Mouse (Mus musculus) MEL (cell line): Measurements from ENCODE around the gene Lrrtm3. TPM values are rescaled to one million over a fixed set of nuclear protein-coding genes. Genes with fewer than 3 reads are reported as not detected.

Source experiments
- DNase-seq: peaks from one replicate; pipeline ENCODE4 v3.0.0; 2011; ENCODE audit warnings: low read depth, low spot score
- H3K27ac ChIP-seq: 2 replicates; pipeline ENCODE4 v1.5.1; 2012; ENCODE audit warnings: low read depth, mild to moderate bottlenecking, control low read depth, low read length, moderate library complexity; ENCODE audit not compliant: control insufficient read depth
- H3K27me3 ChIP-seq, 2 experiments: fragments of 150-350 bp in 1 of 2; sonication (generic) in 1 of 2; 2 replicates each; pipeline ENCODE4 v1.6.1; 2012; ENCODE audit warnings: low read length in 2 of 2, mild to moderate bottlenecking in 2 of 2, improper control_type of control experiment in 1 of 2, moderate library complexity in 1 of 2; ENCODE audit not compliant: insufficient read depth in 2 of 2, control insufficient read depth in 1 of 2
- H3K36me3 ChIP-seq, 2 experiments: 2 replicates each; pipeline ENCODE4 v1.6.1; 2012 to 2014; ENCODE audit warnings: low read length in 2 of 2, improper control_type of control experiment in 1 of 2, inconsistent platforms in 1 of 2, mild to moderate bottlenecking in 1 of 2; ENCODE audit not compliant: insufficient read depth in 2 of 2, control insufficient read depth in 1 of 2
- H3K4me1 ChIP-seq, 2 experiments: fragments of 150-350 bp in 1 of 2; sonication (generic) in 1 of 2; 2 replicates each; pipeline ENCODE4 v1.6.1; 2012; ENCODE audit warnings: low read length in 2 of 2, improper control_type of control experiment in 1 of 2, mild to moderate bottlenecking in 1 of 2; ENCODE audit not compliant: insufficient read depth in 2 of 2, control insufficient read depth in 1 of 2
- H3K4me3 ChIP-seq, 2 experiments: fragments of 150-350 bp in 1 of 2; sonication (generic) in 1 of 2; 2 replicates each; pipeline ENCODE4 v1.5.1; 2012; ENCODE audit warnings: low read depth in 2 of 2, low read length in 2 of 2, mild to moderate bottlenecking in 2 of 2, moderate library complexity in 2 of 2, control low read depth in 1 of 2, improper control_type of control experiment in 1 of 2; ENCODE audit not compliant: control insufficient read depth in 1 of 2, insufficient read depth in 1 of 2
- H3K79me2 ChIP-seq: 2 replicates; pipeline ENCODE4 v1.6.1; 2012; ENCODE audit warnings: mild to moderate bottlenecking, low read length, moderate library complexity; ENCODE audit not compliant: control insufficient read depth, poor library complexity, insufficient read depth
- H3K9ac ChIP-seq: 2 replicates; pipeline ENCODE4 v1.6.1; 2012; ENCODE audit warnings: low read depth, mild to moderate bottlenecking, control low read depth, low read length, moderate library complexity; ENCODE audit not compliant: control insufficient read depth, poor library complexity, severe bottlenecking
- H3K9me3 ChIP-seq: fragments of 150-350 bp; sonication (generic); replicated peaks from 2 replicates; pipeline ENCODE4 v1.6.1; 2012; ENCODE audit warnings: mild to moderate bottlenecking, low read length, improper control_type of control experiment, moderate library complexity; ENCODE audit not compliant: insufficient read depth
- CHD1 ChIP-seq: IDR thresholded peaks from 2 replicates; pipeline ENCODE4 v1.6.1; 2012; ENCODE audit warnings: low read depth, mild to moderate bottlenecking, inconsistent platforms, low read length, improper control_type of control experiment
- CTCF ChIP-seq, 3 experiments: IDR thresholded peaks in 2 of 3; conservative IDR thresholded peaks in 1 of 3; 2 replicates each; pipeline ENCODE4 v1.5.1; 2011 to 2012; ENCODE audit warnings: low read length in 3 of 3, low read depth in 2 of 3, mild to moderate bottlenecking in 2 of 3, improper control_type of control experiment in 1 of 3, inconsistent platforms in 1 of 3, mixed read lengths in 1 of 3, moderate library complexity in 1 of 3; ENCODE audit not compliant: control insufficient read depth in 1 of 3, insufficient read depth in 1 of 3, poor library complexity in 1 of 3, severe bottlenecking in 1 of 3
- EP300 ChIP-seq, 2 experiments: IDR thresholded peaks; 2 replicates each; pipeline ENCODE4 v1.6.1; 2011; ENCODE audit warnings: improper control_type of control experiment in 2 of 2, low read length in 2 of 2, low read depth in 1 of 2, mild to moderate bottlenecking in 1 of 2
- ETS1 ChIP-seq: IDR thresholded peaks from 2 replicates; pipeline ENCODE4 v1.6.1; 2012; ENCODE audit warnings: low read depth, mild to moderate bottlenecking, inconsistent platforms, low read length, improper control_type of control experiment, moderate library complexity
- GATA1 ChIP-seq: IDR thresholded peaks from 2 replicates; pipeline ENCODE4 v1.6.1; 2011; ENCODE audit warnings: low read depth, low read length, improper control_type of control experiment
- MAX ChIP-seq: IDR thresholded peaks from 2 replicates; pipeline ENCODE4 v1.6.1; 2011; ENCODE audit warnings: low read length, improper control_type of control experiment
- MAZ ChIP-seq: IDR thresholded peaks from 2 replicates; pipeline ENCODE4 v1.6.1; 2012; ENCODE audit warnings: low read depth, mild to moderate bottlenecking, inconsistent platforms, low read length, improper control_type of control experiment
- MEF2A ChIP-seq: IDR thresholded peaks from 2 replicates; pipeline ENCODE4 v1.6.1; 2014; ENCODE audit warnings: low read depth, mild to moderate bottlenecking, inconsistent platforms, low read length, improper control_type of control experiment; ENCODE audit not compliant: poor library complexity, insufficient replicate concordance, severe bottlenecking; ENCODE audit errors: extremely low read depth
- MXI1 ChIP-seq: IDR thresholded peaks from 2 replicates; pipeline ENCODE4 v1.6.1; 2011; ENCODE audit warnings: mild to moderate bottlenecking, low read depth, low read length, improper control_type of control experiment
- MYC ChIP-seq: IDR thresholded peaks from 2 replicates; pipeline ENCODE4 v1.6.1; 2011; ENCODE audit warnings: low read depth, mild to moderate bottlenecking, low read length, improper control_type of control experiment, moderate library complexity
- POLR2AphosphoS2 ChIP-seq: IDR thresholded peaks from 2 replicates; pipeline ENCODE4 v1.6.1; 2011; ENCODE audit warnings: low read length, improper control_type of control experiment
- POLR2AphosphoS5 ChIP-seq: IDR thresholded peaks from 2 replicates; pipeline ENCODE4 v1.6.1; 2012; ENCODE audit warnings: low read depth, borderline replicate concordance, mild to moderate bottlenecking, inconsistent platforms, low read length, moderate library complexity, mixed read lengths
- RAD21 ChIP-seq: IDR thresholded peaks from 2 replicates; pipeline ENCODE4 v1.6.1; 2011; ENCODE audit warnings: mild to moderate bottlenecking, low read depth, low read length, improper control_type of control experiment
- SIN3A ChIP-seq: IDR thresholded peaks from 2 replicates; pipeline ENCODE4 v1.6.1; 2012; ENCODE audit warnings: low read length, improper control_type of control experiment, inconsistent platforms
- TAL1 ChIP-seq: IDR thresholded peaks from 2 replicates; pipeline ENCODE4 v1.6.1; 2012; ENCODE audit warnings: mild to moderate bottlenecking, inconsistent platforms, low read length, moderate library complexity, mixed read lengths
- USF2 ChIP-seq, 2 experiments: IDR thresholded peaks; 2 replicates each; pipeline ENCODE4 v1.6.1; 2011 to 2012; ENCODE audit warnings: improper control_type of control experiment in 2 of 2, low read length in 2 of 2, borderline replicate concordance in 1 of 2, inconsistent platforms in 1 of 2, low read depth in 1 of 2, mild to moderate bottlenecking in 1 of 2; ENCODE audit not compliant: insufficient read depth in 1 of 2
- ZC3H11A ChIP-seq: IDR thresholded peaks from 2 replicates; pipeline ENCODE4 v1.6.1; 2012; ENCODE audit warnings: low read depth, mild to moderate bottlenecking, inconsistent platforms, low read length, improper control_type of control experiment
- polyA plus RNA-seq, 2 experiments: library from polyadenylated mRNA; stranded (reverse) in 1 of 2; unstranded in 1 of 2; fragments of >175 nt in 1 of 2; fragments of >200 nt in 1 of 2; gene quantifications; 2 replicates each; pipeline versions ENCODE4 v1.2.1 to v1.2.4; 2012; ENCODE audit warnings: low replicate concordance in 2 of 2, low read depth in 1 of 2; ENCODE audit not compliant: insufficient read length in 2 of 2, insufficient read depth in 1 of 2, missing spikeins in 1 of 2
- total RNA-seq: library from RNA; depleted of rRNA; stranded (reverse); fragments of 300-350 nt; gene quantifications from 2 replicates; pipeline ENCODE4 v1.2.3, GENCODE M21; 2012

The Lrrtm3 gene
- total and polyA plus RNA-seq, 3 experiments: not detected

GRCm38 (mm10) chr10:63908878-63909277, 181.2 kb downstream of the Lrrtm3 start:
- Histone ChIP-seq H3K36me3 (no peaks in the 10 kb centered on the region), H3K4me1 (no peaks in the 10 kb centered on the region), H3K27me3 (peaks cover 0 to 1% of the 10 kb centered on the region in 2 experiments; a peak in 1 of 4 replicates), H3K9ac (no peak overlapping the region), H3K4me3 (no peak overlapping the region), H3K79me2 (no peaks in the 10 kb centered on the region), H3K9me3 (no peaks in the 10 kb centered on the region), H3K27ac (no peak overlapping the region)
- TF ChIP-seq MXI1 (no peak), ZC3H11A (no peak), EP300 (IDR thresholded peaks at IDR 0.05; ENCODE audit: low read depth in 1 of 2, low read length in 2 of 2) (no peak), MYC (no peak), USF2 (IDR thresholded peaks at IDR 0.05; ENCODE audit: borderline replicate concordance in 1 of 2, insufficient read depth in 1 of 2, low read depth in 1 of 2, low read length in 2 of 2) (no peak), RAD21 (no peak), GATA1 (no peak), CHD1 (no peak), SIN3A (no peak), MEF2A (no peak), TAL1 (no peak), ETS1 (no peak)
- DNase-seq: no peak

- Histone ChIP-seq H3K9ac (no peak overlapping the region), H3K27me3 (no peaks in the 10 kb centered on the region), H3K4me3 (no peak overlapping the region), H3K9me3 (no peaks in the 10 kb centered on the region), H3K79me2 (no peaks in the 10 kb centered on the region), H3K27ac (no peak overlapping the region), H3K4me1 (no peaks in the 10 kb centered on the region), H3K36me3 (no peaks in the 10 kb centered on the region)
- TF ChIP-seq POLR2AphosphoS2 (no peak), CTCF (IDR thresholded peaks at IDR 0.05 in 2 of 3, conservative IDR thresholded peaks at IDR 0.05 in 1 of 3; ENCODE audit: control insufficient read depth in 1 of 3, insufficient read depth in 1 of 3, low read depth in 2 of 3, low read length in 3 of 3, poor library complexity in 1 of 3, severe bottlenecking in 1 of 3) (no peak), MAZ (no peak), POLR2AphosphoS5 (no peak)
- no peak for DNase-seq
Observed at GRCm38 (mm10) chr10:63899891-63900290, 190.2 kb downstream of the Lrrtm3 start.

- Histone ChIP-seq H3K27ac (no peak overlapping the region), H3K4me1 (no peaks in the 10 kb centered on the region), H3K4me3 (no peak overlapping the region), H3K9me3 (no peaks in the 10 kb centered on the region), H3K9ac (no peak overlapping the region), H3K79me2 (no peaks in the 10 kb centered on the region), H3K36me3 (no peaks in the 10 kb centered on the region), H3K27me3 (no peaks in the 10 kb centered on the region)
- no peak for DNase-seq
- TF ChIP-seq CHD1 (no peak), MAX (no peak), POLR2AphosphoS2 (no peak)
Observed at GRCm38 (mm10) chr10:63894612-63895011, 195.5 kb downstream of the Lrrtm3 start.
